Mouse (Mus musculus) neural tube, embryonic 11.5 days (tissue): ENCODE data around the gene Ndufs1. TPM values are rescaled to one million over a fixed set of nuclear protein-coding genes. Genes with fewer than 3 reads are reported as not detected.
A peak's percentile ranks its signal among the peaks of the same experiment; 100 is the strongest.

ENCODE experiments used
- ATAC-seq: fragments of 200-750 bp; cut with Nextera tagmentation; 2 replicates; pipeline ENCODE4 v1.8.0; 2017; ENCODE audit warnings: moderate number of reproducible peaks, mild to moderate bottlenecking, moderate TSS enrichment, moderate library complexity; ENCODE audit not compliant: insufficient read depth, low FRiP score, low TSS enrichment
- DNase-seq: peaks from one replicate; pipeline ENCODE4 v3.0.0-alpha.2; 2015; ENCODE audit warnings: low spot score
- H3K27ac ChIP-seq: fragments of 300-500 bp; sonication (generic); 2 replicates; pipeline ENCODE4 v1.5.1; 2014; ENCODE audit warnings: low read depth, mild to moderate bottlenecking, low read length
- H3K27me3 ChIP-seq: fragments of 300-500 bp; sonication (generic); 2 replicates; pipeline ENCODE4 v1.6.1; 2014; ENCODE audit warnings: mild to moderate bottlenecking, low read length, mixed read lengths; ENCODE audit not compliant: control insufficient read depth, insufficient read depth
- H3K36me3 ChIP-seq: fragments of 300-500 bp; sonication (generic); 2 replicates; pipeline ENCODE4 v1.6.1; 2014; ENCODE audit warnings: mild to moderate bottlenecking, low read length, moderate library complexity, mixed read lengths; ENCODE audit not compliant: control insufficient read depth, insufficient read depth
- H3K4me1 ChIP-seq: fragments of 300-500 bp; sonication (generic); 2 replicates; pipeline ENCODE4 v1.6.1; 2014; ENCODE audit warnings: low read length, mixed read lengths; ENCODE audit not compliant: control insufficient read depth, insufficient read depth
- H3K4me2 ChIP-seq: fragments of 300-500 bp; sonication (generic); 2 replicates; pipeline ENCODE4 v1.6.1; 2014; ENCODE audit warnings: low read depth, mild to moderate bottlenecking, moderate library complexity
- H3K4me3 ChIP-seq: fragments of 300-500 bp; sonication (generic); 2 replicates; pipeline ENCODE4 v1.5.1; 2014; ENCODE audit warnings: low read depth, low read length
- H3K9ac ChIP-seq: fragments of 300-500 bp; sonication (generic); 2 replicates; pipeline ENCODE4 v1.6.1; 2014; ENCODE audit warnings: mild to moderate bottlenecking, low read length
- H3K9me3 ChIP-seq: fragments of 300-500 bp; sonication (generic); 2 replicates; pipeline ENCODE4 v1.6.1; 2016; ENCODE audit warnings: low read length; ENCODE audit not compliant: control insufficient read depth
- WGBS: fragments of 180-500 bp; shearing (Covaris S2); extraction: QIAGEN DNeasy Blood & Tissue Kit; methylation state at CpG from one replicate; pipeline ENCODE4 v1.1.7; 2014; 5-methylcytosine and 5-hydroxymethylcytosine counted together
- polyA plus RNA-seq: library from polyadenylated mRNA; unstranded; fragments of >200 nt; fragmentation: Nextera tagmentation; extraction: Ambion mirVana; gene quantifications from 2 replicates; pipeline ENCODE4 v1.2.1, GENCODE M21; 2014

Gene Ndufs1
- polyA plus RNA-seq, 1 experiment from 2014 or later: 153 TPM

- Histone ChIP-seq H3K4me2 (peak overlapping the region; percentile 91), H3K36me3 (peaks cover under 1% of the 10 kb centered on the region; the same call in 1 of the 2 replicates), H3K27me3 (no peaks in the 10 kb centered on the region), H3K4me3 (peak overlapping the region; percentile 98), H3K4me1 (peaks cover 10% of the 10 kb centered on the region; the same call in 1 of the 2 replicates), H3K9ac (peak overlapping the region; percentile 35; the same call in 1 of the 2 replicates), H3K9me3 (no peaks in the 10 kb centered on the region), H3K27ac (no peak overlapping the region)
- no peak for ATAC-seq
- DNase-seq: no peak
- 60% methylated on average over 3 of the region's 3 CpGs for WGBS
These were observed 61.1 kb downstream of the Ndufs1 start for GRCm38 (mm10) chr1:63115540-63115939.

GRCm38 (mm10) chr1:63115096-63115495, 61.5 kb downstream of the Ndufs1 start:
- peaks cover 14% of the 10 kb centered on the region; the same call in 1 of the 2 replicates for H3K4me1 ChIP-seq
- no peaks in the 10 kb centered on the region for H3K9me3 ChIP-seq
- H3K36me3 ChIP-seq: no peaks in the 10 kb centered on the region
- peak overlapping the region; percentile 98 for H3K4me3 ChIP-seq
- DNase-seq (no peak), ATAC-seq (no peak)
- H3K9ac ChIP-seq: peak overlapping the region; percentile 35; the same call in 1 of the 2 replicates
- H3K27me3 ChIP-seq: no peaks in the 10 kb centered on the region
- H3K4me2 ChIP-seq: peak overlapping the region; percentile 91
- WGBS: 35% methylated on average over 4 of the region's 4 CpGs
- no peak overlapping the region for H3K27ac ChIP-seq

- Histone ChIP-seq H3K4me2 (peak within 1 kb of the TSS; percentile 91), H3K4me1 (peaks cover 18% of the 10 kb centered on the region; the same call in 1 of the 2 replicates), H3K9me3 (no peaks in the 10 kb centered on the region), H3K9ac (peak within 1 kb of the TSS; percentile 100), H3K27ac (peak within 1 kb of the TSS; percentile 95), H3K36me3 (no peaks in the 10 kb centered on the region), H3K27me3 (no peaks in the 10 kb centered on the region), H3K4me3 (peak within 1 kb of the TSS; percentile 98)
- DNase-seq (peak; percentile 83), ATAC-seq (peak; percentile 88)
- 0% methylated on average over 27 of the region's 42 CpGs for WGBS
These were observed 62.4 kb downstream of the Ndufs1 start, which contains the start of gene Ino80d for GRCm38 (mm10) chr1:63114136-63114781. Gene Ino80d (minus strand): TSS chr1:63114667.

- ATAC-seq (peak; percentile 62), DNase-seq (peak; percentile 50)
- no peaks in the 10 kb centered on the region for H3K36me3 ChIP-seq
- no peaks in the 10 kb centered on the region for H3K9me3 ChIP-seq
- H3K9ac ChIP-seq: peak overlapping the region; percentile 100
- H3K4me1 ChIP-seq: peaks cover 18% of the 10 kb centered on the region; the same call in 1 of the 2 replicates
- no peaks in the 10 kb centered on the region for H3K27me3 ChIP-seq
- 0% methylated on average over 31 of the region's 92 CpGs for WGBS
- H3K4me2 ChIP-seq: peak overlapping the region; percentile 91
- H3K4me3 ChIP-seq: peak overlapping the region; percentile 98
- peak overlapping the region; percentile 95 for H3K27ac ChIP-seq
These were observed 63.1 kb downstream of the Ndufs1 start for GRCm38 (mm10) chr1:63113274-63114135.

- DNase-seq: peak; percentile 46
- Histone ChIP-seq H3K4me3 (peak overlapping the region; percentile 98), H3K4me1 (peaks cover 18% of the 10 kb centered on the region; the same call in 1 of the 2 replicates), H3K9ac (peak overlapping the region; percentile 100), H3K27me3 (no peaks in the 10 kb centered on the region), H3K27ac (0 out of 2 replicates have a peak overlapping the region, but pooled peaks have one; percentile 95), H3K9me3 (no peaks in the 10 kb centered on the region), H3K36me3 (no peaks in the 10 kb centered on the region), H3K4me2 (peak overlapping the region; percentile 91)
- no peak for ATAC-seq
- WGBS: 4% methylated on average over 11 of the region's 11 CpGs
These were observed 63.8 kb downstream of the Ndufs1 start for GRCm38 (mm10) chr1:63112865-63113261.

- H3K27ac ChIP-seq: no peak overlapping the region
- no peaks in the 10 kb centered on the region for H3K36me3 ChIP-seq
- peak overlapping the region; percentile 98 for H3K4me3 ChIP-seq
- H3K9ac ChIP-seq: peak overlapping the region; percentile 100
- H3K4me1 ChIP-seq: peaks cover 18% of the 10 kb centered on the region; the same call in 1 of the 2 replicates
- WGBS: 51% methylated on average over 8 of the region's 8 CpGs
- no peaks in the 10 kb centered on the region for H3K9me3 ChIP-seq
- no peak for DNase-seq
- no peaks in the 10 kb centered on the region for H3K27me3 ChIP-seq
- no peak for ATAC-seq
- H3K4me2 ChIP-seq: peak overlapping the region; percentile 91
These were observed 64.3 kb downstream of the Ndufs1 start for GRCm38 (mm10) chr1:63112151-63112864.

- Histone ChIP-seq H3K4me2 (no peak overlapping the region), H3K4me3 (no peak overlapping the region), H3K36me3 (no peaks in the 10 kb centered on the region; the same call in 1 of the 2 replicates), H3K27me3 (no peaks in the 10 kb centered on the region), H3K9ac (no peak overlapping the region), H3K27ac (no peak overlapping the region), H3K9me3 (no peaks in the 10 kb centered on the region), H3K4me1 (peaks cover 18% of the 10 kb centered on the region; the same call in 1 of the 2 replicates)
- DNase-seq: peak; percentile 45
- 45% methylated on average over 7 of the region's 7 CpGs for WGBS
- no peak for ATAC-seq
These were observed 65.9 kb downstream of the Ndufs1 start for GRCm38 (mm10) chr1:63110536-63111285.
